Mouse (Mus musculus): ENCODE data around the gene Mtnr1a.

DNA sequence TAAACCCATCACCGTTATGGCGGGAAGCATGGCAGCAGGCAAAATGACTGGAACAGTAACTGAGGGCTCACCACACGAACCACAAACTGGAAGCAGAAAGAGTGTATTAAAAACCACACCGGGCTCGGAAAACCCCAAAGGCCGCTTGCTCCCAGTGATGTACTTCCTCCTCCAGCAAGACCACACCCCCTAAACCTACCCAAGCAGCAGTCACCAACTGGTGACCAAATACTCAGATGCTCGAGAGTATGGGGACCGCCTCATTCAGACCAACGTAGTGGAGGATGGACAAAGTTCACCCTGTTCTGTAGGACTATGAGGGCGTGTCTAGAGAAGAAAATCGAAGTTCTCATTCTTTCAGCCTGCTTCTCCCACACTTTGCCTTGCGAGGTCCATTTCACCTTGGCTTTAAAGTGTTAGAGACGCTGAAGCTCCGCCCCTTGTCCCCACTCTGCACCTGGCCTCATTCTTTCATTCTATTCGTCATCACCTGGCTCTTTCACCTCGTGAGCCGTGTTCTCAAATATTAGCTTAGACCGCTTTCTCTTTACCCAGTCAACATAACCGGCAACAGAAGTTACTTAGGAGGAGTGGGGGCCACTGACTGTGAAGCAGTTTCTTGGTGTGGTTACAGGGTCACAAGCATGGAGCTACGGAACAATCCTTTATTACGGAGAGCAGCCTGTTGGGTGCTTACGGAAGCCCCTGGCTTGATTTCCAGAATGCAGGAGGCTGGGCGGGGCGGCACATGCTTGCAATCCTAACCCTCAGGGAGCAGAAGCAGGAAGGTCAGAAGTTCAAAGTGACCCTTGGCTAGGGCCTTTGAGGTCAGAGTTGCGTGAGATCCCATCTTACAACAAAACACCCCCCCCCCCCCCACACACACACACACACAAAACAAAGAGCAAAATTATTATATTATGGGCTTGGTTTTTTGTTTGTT is 5.7 kb upstream of the Mtnr1a start:
- TF ChIP-seq CTCF (IDR thresholded peaks at IDR 0.05), result no peak
- peak; percentile 87 for TF ChIP-seq EP300 (IDR thresholded peaks at IDR 0.05)
